Mouse (Mus musculus) bone marrow, adult 2 months (tissue): Measurements from ENCODE around the gene Jaml.

Source experiments
- CTCF ChIP-seq: fragments of 200-500 bp; IDR thresholded peaks from 2 replicates; pipeline ENCODE4 v1.5.1; 2011; ENCODE audit warnings: low read length, control low read depth; ENCODE audit not compliant: control insufficient read depth, insufficient read depth
- POLR2A ChIP-seq: fragments of 200-500 bp; IDR thresholded peaks from 2 replicates; pipeline ENCODE4 v1.6.1; 2011; ENCODE audit warnings: low read depth, mild to moderate bottlenecking, control low read depth, low read length, borderline replicate concordance; ENCODE audit not compliant: control insufficient read depth

GRCm38 (mm10) chr9:45139082-45139481, 60.1 kb downstream of the Jaml start:
- TF ChIP-seq POLR2A (no peak), CTCF (no peak)
